Mouse (Mus musculus) layer of hippocampus, adult 11-12 months (tissue): ENCODE data around the gene 4931406C07Rik.

Experiments used
- DNase-seq: peaks from one replicate; pipeline ENCODE4 v3.0.0; 2022; ENCODE audit warnings: low spot score

4931406C07Rik gene

GRCm38 (mm10) chr9:15238297-15238990, 67.8 kb downstream of the 4931406C07Rik start:
- no peak for DNase-seq

GRCm38 (mm10) chr9:15237516-15238296, 68.5 kb downstream of the 4931406C07Rik start:
- DNase-seq = no peak

GRCm38 (mm10) chr9:15235986-15236385, 70.3 kb downstream of the 4931406C07Rik start:
- DNase-seq = no peak

GRCm38 (mm10) chr9:15233604-15234003, 72.6 kb downstream of the 4931406C07Rik start:
- no peak for DNase-seq
